Mouse (Mus musculus) hindbrain, embryonic 13.5 days (tissue): ENCODE measurements around the gene 1810049J17Rik. TPM values are rescaled to one million over a fixed set of nuclear protein-coding genes. Genes with fewer than 3 reads are reported as not detected.
A peak's percentile ranks its signal among the peaks of the same experiment; 100 is the strongest.
"Not testable (repeated sequence)": the region's sequence is repeated elsewhere in the genome, so short reads cannot be mapped to it uniquely, and the experiment has no call there.

Experiments
- ATAC-seq: fragments of 200-750 bp; cut with Nextera tagmentation; 2 replicates; pipeline ENCODE4 v1.8.0; 2017; ENCODE audit warnings: moderate TSS enrichment; ENCODE audit not compliant: low FRiP score
- H3K27ac ChIP-seq: fragments of 300-500 bp; sonication (generic); 2 replicates; pipeline ENCODE4 v1.5.1; 2015; ENCODE audit warnings: inconsistent platforms, mild to moderate bottlenecking, moderate library complexity
- H3K27me3 ChIP-seq: fragments of 300-500 bp; sonication (generic); 2 replicates; pipeline ENCODE4 v1.6.1; 2015; ENCODE audit warnings: mild to moderate bottlenecking, inconsistent platforms
- H3K36me3 ChIP-seq: fragments of 300-500 bp; sonication (generic); 2 replicates; pipeline ENCODE4 v1.6.1; 2015; ENCODE audit warnings: mild to moderate bottlenecking, inconsistent platforms
- H3K4me1 ChIP-seq: fragments of 300-500 bp; sonication (generic); replicated peaks from 2 replicates; pipeline ENCODE4 v1.6.1; 2015; ENCODE audit warnings: inconsistent platforms
- H3K4me2 ChIP-seq: fragments of 300-500 bp; sonication (generic); 2 replicates; pipeline ENCODE4 v1.6.1; 2015; ENCODE audit warnings: inconsistent platforms, mild to moderate bottlenecking, moderate library complexity
- H3K4me3 ChIP-seq: fragments of 300-500 bp; sonication (generic); 2 replicates; pipeline ENCODE4 v1.5.1; 2015; ENCODE audit warnings: mild to moderate bottlenecking, inconsistent platforms
- H3K9ac ChIP-seq: fragments of 300-500 bp; sonication (generic); 2 replicates; pipeline ENCODE4 v1.6.1; 2015; ENCODE audit warnings: mild to moderate bottlenecking, inconsistent platforms
- H3K9me3 ChIP-seq: fragments of 300-500 bp; sonication (generic); 2 replicates; pipeline ENCODE4 v1.6.1; 2016; ENCODE audit warnings: inconsistent platforms
- WGBS: fragments of 180-500 bp; shearing (Covaris S2); methylation state at CpG from one replicate; pipeline ENCODE4 v1.1.7; 2015; 5-methylcytosine and 5-hydroxymethylcytosine counted together
- polyA plus RNA-seq: library from polyadenylated mRNA; unstranded; fragments of >200 nt; fragmentation: Nextera tagmentation; extraction: Ambion mirVana; gene quantifications from 2 replicates; pipeline ENCODE4 v1.2.1, GENCODE M21; 2015

The 1810049J17Rik gene
- polyA plus RNA-seq, result not detected in 2 replicates

DNA sequence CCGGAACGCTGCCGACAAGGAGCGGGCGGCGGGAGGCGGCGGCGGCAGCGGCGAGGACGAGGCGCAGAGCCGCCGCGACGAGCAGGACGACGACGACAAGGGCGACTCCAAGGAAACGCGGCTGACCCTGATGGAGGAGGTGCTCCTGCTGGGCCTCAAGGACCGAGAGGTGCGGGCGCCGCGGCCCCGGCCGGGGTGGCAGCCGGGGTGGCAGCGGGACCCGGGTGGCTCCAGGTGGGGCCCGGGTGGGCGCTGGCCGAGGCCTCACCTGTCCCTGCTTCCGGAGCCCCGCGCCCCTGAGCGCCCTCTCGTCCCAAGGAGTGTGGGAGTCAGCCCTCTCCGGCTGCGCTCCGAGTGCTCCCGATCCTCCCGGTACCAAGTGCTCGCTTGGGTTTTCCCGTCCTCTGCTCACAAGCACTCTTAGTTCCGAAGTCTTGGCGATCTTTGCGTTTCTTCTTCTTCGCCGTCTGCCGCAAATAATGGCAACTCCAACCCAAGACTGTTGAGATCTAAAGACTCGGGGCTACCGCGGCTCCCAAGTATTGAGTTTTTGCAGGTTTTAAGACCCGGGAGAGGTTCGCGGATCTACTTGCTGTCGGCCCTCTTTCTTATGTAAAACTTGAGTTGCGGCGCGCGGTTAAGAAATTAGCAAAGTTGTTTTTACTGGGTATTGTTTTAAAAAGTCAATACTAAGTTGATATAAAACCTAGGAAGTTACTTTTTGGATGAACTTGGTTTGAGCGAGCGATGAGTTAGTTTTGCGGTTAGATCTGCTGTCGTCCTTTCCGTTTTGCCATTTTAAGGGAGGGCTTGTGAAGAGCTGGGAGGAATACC is at the start of gene 1810049J17Rik:
TSS of gene 1810049J17Rik (minus strand) at position 112 of the 834 bp plus-strand sequence.
- H3K4me2 ChIP-seq, result peak within 1 kb of the TSS; percentile 74
- H3K4me1 ChIP-seq, result peaks cover 38% of the 10 kb centered on the region
- no peaks in the 10 kb centered on the region for H3K9me3 ChIP-seq
- ATAC-seq, result peak; percentile 23
- H3K36me3 ChIP-seq, result no peaks in the 10 kb centered on the region
- H3K4me3 ChIP-seq, result peak within 1 kb of the TSS; percentile 99
- peak within 1 kb of the TSS; percentile 94 for H3K9ac ChIP-seq
- peak within 1 kb of the TSS; percentile 96 for H3K27ac ChIP-seq
- H3K27me3 ChIP-seq, result peaks cover 23% of the 10 kb centered on the region
- under 1% methylated on average over 70 of the region's 70 CpGs for WGBS

DNA sequence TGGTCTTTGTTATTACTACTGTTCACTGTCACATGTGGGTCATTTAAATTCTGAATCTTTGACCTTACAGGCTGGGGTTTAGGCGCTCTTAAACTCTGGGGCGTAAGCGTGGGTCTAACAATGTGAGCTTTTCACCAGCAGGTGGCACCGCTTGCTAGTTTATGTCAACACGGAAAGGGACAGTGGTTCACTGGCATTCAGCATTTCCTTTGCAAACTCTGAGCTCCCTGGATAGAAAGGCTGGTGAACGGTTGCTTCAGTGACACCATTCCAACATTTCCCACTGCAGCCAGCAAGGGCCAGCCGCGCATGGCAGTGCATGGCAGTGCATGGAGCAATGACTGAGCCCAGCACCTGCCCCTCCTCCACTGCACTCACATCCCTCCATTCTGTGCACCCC is 49.5 kb upstream of the 1810049J17Rik start:
- Histone ChIP-seq H3K36me3 (no peaks in the 10 kb centered on the region), H3K27ac (0 out of 2 replicates have a peak overlapping the region, but pooled peaks have one; percentile 20), H3K4me1 (peaks cover 42% of the 10 kb centered on the region), H3K9me3 (no peaks in the 10 kb centered on the region), H3K4me3 (no peak overlapping the region), H3K9ac (no peak overlapping the region), H3K4me2 (no peak overlapping the region), H3K27me3 (peaks cover 17% of the 10 kb centered on the region; the same call in 1 of the 2 replicates)
- ATAC-seq, result peak; percentile 63
- 8% methylated on average over 8 of the region's 8 CpGs for WGBS

DNA sequence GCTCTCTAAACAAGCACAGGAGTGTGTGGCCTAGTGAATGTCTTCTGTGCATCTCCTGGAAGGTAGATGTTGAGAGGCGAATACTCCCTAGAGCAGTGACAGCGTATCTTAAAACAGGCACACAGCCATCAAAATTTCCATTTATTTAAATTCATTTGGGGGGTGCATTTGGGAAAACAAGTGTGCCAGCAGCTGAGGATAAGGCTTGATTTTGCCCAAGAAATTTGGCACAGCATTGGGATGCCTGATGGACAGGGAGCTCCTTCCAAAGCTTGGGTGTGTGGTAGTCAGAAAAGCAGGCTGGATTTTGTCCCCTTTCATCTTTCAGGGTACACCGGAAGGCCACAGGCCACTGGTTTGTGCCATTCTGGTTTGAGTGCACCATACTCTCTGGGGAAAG is 48.4 kb upstream of the 1810049J17Rik start:
- H3K27ac ChIP-seq, result no peak overlapping the region
- peaks cover 12% of the 10 kb centered on the region; the same call in 1 of the 2 replicates for H3K27me3 ChIP-seq
- no peak for ATAC-seq
- no peaks in the 10 kb centered on the region for H3K9me3 ChIP-seq
- no peak overlapping the region for H3K4me3 ChIP-seq
- H3K36me3 ChIP-seq, result no peaks in the 10 kb centered on the region
- no peak overlapping the region for H3K4me2 ChIP-seq
- peaks cover 42% of the 10 kb centered on the region for H3K4me1 ChIP-seq
- no peak overlapping the region for H3K9ac ChIP-seq
- 95% methylated on average over 3 of the region's 3 CpGs for WGBS

DNA sequence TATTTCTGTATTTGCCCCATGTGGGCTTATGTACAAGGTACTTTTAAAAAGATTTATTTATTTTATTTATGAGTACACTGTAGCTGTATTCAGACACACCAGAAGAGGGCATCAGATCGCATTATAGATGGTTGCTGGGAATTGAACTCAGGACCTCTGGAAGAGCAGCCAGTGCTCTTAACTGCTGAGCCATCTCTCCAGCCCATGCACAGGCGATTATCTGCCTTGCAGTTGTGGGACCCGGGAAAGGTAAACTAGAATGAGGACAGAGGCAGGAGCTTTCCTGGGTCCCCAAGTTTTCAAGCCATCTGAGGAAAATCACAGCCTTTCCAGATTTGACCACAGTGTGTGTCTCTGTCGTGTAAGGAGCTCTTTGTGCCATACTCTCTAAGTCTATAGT is 47.2 kb upstream of the 1810049J17Rik start:
- no peaks in the 10 kb centered on the region for H3K9me3 ChIP-seq
- 95% methylated on average over 4 of the region's 4 CpGs for WGBS
- no peak overlapping the region for H3K4me2 ChIP-seq
- H3K9ac ChIP-seq, result no peak overlapping the region
- H3K27ac ChIP-seq, result no peak overlapping the region
- H3K4me3 ChIP-seq, result no peak overlapping the region
- H3K27me3 ChIP-seq, result peaks cover 9% of the 10 kb centered on the region; the same call in 1 of the 2 replicates
- no peak for ATAC-seq
- H3K36me3 ChIP-seq, result no peaks in the 10 kb centered on the region
- peaks cover 43% of the 10 kb centered on the region for H3K4me1 ChIP-seq

DNA sequence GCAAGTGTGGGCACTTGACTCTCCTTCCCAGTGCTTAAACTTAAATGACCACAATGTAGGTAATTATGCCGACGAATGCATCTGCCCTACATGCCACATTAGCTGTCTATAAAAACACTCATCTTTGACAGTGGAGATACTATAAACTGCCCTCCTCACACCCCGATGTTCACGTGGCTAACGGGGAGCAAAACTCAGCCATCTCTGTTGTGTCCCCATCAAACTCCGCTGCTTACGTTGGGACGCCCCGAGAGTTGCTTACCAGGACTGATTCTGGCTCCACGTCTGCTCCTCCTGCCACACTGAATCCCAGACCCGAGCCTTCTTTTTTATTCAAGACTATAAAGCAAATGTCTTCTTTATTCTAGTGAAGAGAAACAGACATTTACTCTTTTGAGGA is 46.7 kb upstream of the 1810049J17Rik start:
- H3K36me3 ChIP-seq, result no peaks in the 10 kb centered on the region
- no peak overlapping the region for H3K4me2 ChIP-seq
- ATAC-seq, result no peak
- H3K9ac ChIP-seq, result no peak overlapping the region
- H3K27me3 ChIP-seq, result peaks cover 9% of the 10 kb centered on the region; the same call in 1 of the 2 replicates
- H3K9me3 ChIP-seq, result no peaks in the 10 kb centered on the region
- peaks cover 41% of the 10 kb centered on the region for H3K4me1 ChIP-seq
- H3K4me3 ChIP-seq, result no peak overlapping the region
- H3K27ac ChIP-seq, result no peak overlapping the region
- 64% methylated on average over 11 of the region's 11 CpGs for WGBS

DNA sequence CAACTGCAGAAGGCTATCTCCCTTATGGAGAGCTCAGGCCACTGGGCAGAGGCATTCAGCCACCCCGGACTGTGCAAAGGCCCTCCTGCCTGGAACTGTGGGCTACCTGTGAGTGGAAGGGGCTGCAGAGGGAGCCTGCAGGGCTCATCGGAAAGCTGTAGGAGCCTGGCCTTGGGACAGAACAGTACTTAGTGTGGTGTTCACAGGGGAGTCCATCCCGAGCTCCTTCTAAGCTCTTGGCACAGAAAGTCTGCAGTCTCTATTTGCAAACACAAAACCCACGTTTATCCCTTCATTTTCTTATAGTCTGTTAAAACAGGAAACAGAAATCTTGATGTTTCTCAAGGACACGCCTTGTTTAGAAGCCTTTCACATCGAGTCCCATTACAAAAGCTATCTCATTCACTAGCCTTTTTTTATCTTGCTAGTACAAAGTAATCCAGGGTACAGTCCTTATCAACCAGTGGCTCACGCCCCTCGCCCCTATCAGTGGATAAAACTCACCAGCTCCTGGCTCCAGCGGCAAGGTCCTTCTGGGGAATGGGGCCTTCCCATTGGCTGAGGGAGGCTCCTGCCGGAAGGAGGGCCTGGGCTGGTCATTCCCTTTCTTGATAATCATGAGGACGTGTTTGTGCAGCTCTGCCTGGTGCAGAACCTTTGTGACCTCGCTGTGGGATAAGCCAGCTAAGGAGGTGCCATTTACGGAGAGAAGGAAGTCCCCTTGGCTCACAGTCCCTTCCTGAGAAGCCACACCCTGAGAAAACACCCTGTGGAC is 45.8 kb upstream of the 1810049J17Rik start:
- Histone ChIP-seq H3K27ac (peak overlapping the region; percentile 13; the same call in 1 of the 2 replicates), H3K4me1 (peaks cover 41% of the 10 kb centered on the region), H3K9me3 (no peaks in the 10 kb centered on the region), H3K27me3 (0 out of 2 replicates have a peak, but pooled peaks cover 5% of the 10 kb centered on the region), H3K4me2 (no peak overlapping the region), H3K9ac (no peak overlapping the region), H3K36me3 (no peaks in the 10 kb centered on the region), H3K4me3 (no peak overlapping the region)
- WGBS, result 56% methylated on average over 13 of the region's 13 CpGs
- ATAC-seq, result no peak

DNA sequence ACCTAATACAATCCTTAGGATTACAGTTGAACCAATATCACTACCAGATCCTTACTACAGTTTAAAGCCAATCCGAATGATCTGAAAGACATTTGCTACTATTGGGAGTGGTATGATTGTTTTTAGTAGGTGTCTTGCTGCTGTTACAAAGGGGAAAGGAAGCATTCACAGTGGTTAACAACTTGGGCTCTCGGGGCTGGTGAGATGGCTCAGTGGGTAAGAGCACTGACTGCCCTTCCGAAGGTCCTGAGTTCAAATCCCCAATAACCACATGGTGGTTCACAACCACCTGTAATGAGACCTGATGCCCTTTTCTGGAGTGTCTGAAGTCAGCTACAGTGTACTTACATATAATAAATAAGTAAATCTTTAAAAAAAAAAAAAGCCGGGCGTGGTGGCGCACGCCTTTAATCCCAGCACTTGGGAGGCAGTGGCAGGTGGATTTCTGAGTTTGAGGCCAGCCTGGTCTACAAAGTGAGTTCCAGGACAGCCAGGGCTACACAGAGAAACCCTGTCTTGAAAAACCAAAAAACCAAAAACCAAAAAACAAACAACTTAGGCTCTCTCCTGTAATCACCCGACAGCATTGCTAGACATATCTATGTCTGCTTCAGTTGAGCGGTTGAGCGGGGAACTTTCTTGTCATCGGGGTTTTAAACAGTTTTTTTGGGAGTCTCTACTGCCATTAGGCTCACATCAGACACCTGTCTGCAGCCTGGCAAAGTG is 45.0 kb upstream of the 1810049J17Rik start:
- not testable (repeated sequence) for H3K4me2 ChIP-seq, ATAC-seq
- 91% methylated on average over 11 of the region's 11 CpGs for WGBS

DNA sequence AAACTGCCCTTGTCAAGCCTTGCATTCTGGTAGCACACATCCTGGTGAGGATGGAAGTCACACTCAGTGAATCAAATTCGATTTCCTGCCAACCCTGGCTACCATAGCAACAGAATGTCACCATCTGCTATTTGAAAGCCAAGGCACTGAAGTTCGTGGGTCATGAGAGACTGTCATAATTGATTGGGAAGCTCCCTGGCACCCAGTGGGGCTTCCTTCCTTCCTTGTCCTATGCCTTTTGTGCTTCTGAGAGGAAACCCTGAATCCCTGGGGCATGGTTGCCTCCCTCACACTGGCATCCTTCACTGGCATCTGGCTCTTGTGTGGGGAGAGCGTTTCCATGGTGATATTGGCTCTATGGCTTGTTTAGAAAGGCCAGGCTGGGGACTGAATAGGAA is 44.4 kb upstream of the 1810049J17Rik start:
- H3K36me3 ChIP-seq, result peaks cover 4% of the 10 kb centered on the region; the same call in 1 of the 2 replicates
- WGBS, result 22% methylated on average over 3 of the region's 3 CpGs
- peak overlapping the region; percentile 27; the same call in 1 of the 2 replicates for H3K4me2 ChIP-seq
- peak; percentile 93 for ATAC-seq
- no peak overlapping the region for H3K9ac ChIP-seq
- H3K4me1 ChIP-seq, result peaks cover 36% of the 10 kb centered on the region
- H3K27ac ChIP-seq, result peak overlapping the region; percentile 86
- 0 out of 2 replicates have a peak, but pooled peaks cover 5% of the 10 kb centered on the region for H3K27me3 ChIP-seq
- no peak overlapping the region for H3K4me3 ChIP-seq
- no peaks in the 10 kb centered on the region for H3K9me3 ChIP-seq

More for the DNA sequence above, 45.0 kb upstream of the 1810049J17Rik start:
- not testable (repeated sequence) for H3K4me3 ChIP-seq, H3K36me3 ChIP-seq, H3K9ac ChIP-seq, H3K27me3 ChIP-seq, H3K9me3 ChIP-seq
- Histone ChIP-seq H3K27ac (peak overlapping the region; percentile 86), H3K4me1 (peaks cover 41% of the 10 kb centered on the region)

DNA sequence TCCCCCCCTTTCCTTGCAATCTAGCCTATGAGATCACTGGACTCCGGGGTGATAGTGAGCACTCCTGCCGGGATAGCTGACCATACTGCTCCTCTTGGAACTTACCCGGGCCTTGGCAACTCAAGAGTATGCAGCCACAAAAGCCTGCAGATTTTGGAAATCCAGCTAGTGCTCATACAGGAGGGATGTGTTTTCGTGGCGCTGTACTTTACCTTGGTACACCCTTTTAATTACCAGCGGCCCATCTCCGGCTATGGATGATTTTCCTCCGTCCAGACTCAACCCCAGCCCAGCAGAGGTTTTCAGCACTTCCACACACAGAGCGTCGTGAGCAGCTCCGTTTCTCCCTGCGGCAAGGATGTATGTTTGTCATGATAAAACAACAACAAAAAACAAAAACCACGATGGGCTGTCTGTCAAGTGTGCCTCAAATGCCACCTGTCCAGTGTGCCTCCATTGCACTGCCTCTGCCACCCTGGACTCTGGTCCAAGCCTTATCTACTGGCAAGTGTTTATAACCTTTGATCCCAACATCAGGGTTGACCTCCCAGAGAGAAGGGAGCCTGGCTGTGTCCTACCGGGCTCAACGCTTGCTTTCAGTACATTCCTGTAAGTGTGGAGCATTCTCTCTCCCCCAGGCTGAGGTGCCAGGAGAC is 43.8 kb upstream of the 1810049J17Rik start:
- H3K9ac ChIP-seq, result no peak overlapping the region
- H3K36me3 ChIP-seq, result peaks cover 4% of the 10 kb centered on the region; the same call in 1 of the 2 replicates
- peak overlapping the region; percentile 86 for H3K27ac ChIP-seq
- peak; percentile 12; the same call in 1 of the 2 replicates for ATAC-seq
- 0 out of 2 replicates have a peak, but pooled peaks cover 5% of the 10 kb centered on the region for H3K27me3 ChIP-seq
- peak overlapping the region; percentile 27; the same call in 1 of the 2 replicates for H3K4me2 ChIP-seq
- H3K9me3 ChIP-seq, result no peaks in the 10 kb centered on the region
- peaks cover 36% of the 10 kb centered on the region for H3K4me1 ChIP-seq
- no peak overlapping the region for H3K4me3 ChIP-seq
- 70% methylated on average over 15 of the region's 15 CpGs for WGBS

DNA sequence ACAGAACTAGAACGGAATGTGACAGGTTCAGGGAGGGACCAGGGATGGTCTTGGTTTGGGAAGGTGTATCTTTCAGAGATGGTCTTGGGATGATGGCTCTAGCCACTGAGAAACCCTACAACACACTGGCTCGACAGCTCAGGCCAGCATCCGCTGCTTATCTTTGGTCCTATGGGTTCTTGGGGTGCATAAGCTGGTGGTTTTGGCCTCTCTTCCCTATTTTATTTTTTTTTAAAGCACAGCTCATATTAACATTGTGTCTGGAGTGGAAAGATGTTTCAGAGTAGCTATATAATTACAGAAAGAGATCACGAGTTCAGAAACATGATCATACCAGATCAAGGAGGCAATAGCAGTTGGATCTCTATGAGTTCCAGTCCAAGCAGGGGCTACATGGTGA is 42.4 kb upstream of the 1810049J17Rik start:
- no peak overlapping the region for H3K4me2 ChIP-seq
- WGBS, result 92% methylated on average over 4 of the region's 4 CpGs
- ATAC-seq, result no peak
- no peak overlapping the region for H3K27ac ChIP-seq
- H3K4me1 ChIP-seq, result peaks cover 36% of the 10 kb centered on the region
- peaks cover 4% of the 10 kb centered on the region; the same call in 1 of the 2 replicates for H3K36me3 ChIP-seq
- H3K27me3 ChIP-seq, result no peaks in the 10 kb centered on the region
- no peak overlapping the region for H3K4me3 ChIP-seq
- no peak overlapping the region for H3K9ac ChIP-seq
- no peaks in the 10 kb centered on the region for H3K9me3 ChIP-seq

DNA sequence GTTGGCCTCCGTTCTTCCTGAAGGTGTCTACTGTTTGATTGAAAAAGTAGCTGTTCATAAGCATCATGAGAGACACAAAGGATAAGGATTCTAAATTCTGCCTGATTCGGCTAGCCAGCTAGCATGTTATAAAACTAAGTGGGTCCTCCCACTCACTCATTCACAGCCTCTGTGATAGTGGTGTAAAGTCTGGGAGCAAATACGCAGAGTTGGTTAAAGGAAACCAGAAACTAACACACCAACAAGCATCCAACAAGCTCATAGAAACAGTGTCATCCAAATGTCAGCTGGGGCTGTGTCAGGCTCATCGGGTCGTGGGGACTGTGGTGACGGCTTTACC is 41.0 kb upstream of the 1810049J17Rik start:
- H3K27ac ChIP-seq, result no peak overlapping the region
- H3K36me3 ChIP-seq, result peaks cover 4% of the 10 kb centered on the region; the same call in 1 of the 2 replicates
- no peaks in the 10 kb centered on the region for H3K9me3 ChIP-seq
- no peaks in the 10 kb centered on the region for H3K27me3 ChIP-seq
- H3K4me1 ChIP-seq, result peaks cover 26% of the 10 kb centered on the region
- no peak overlapping the region for H3K4me2 ChIP-seq
- H3K9ac ChIP-seq, result no peak overlapping the region
- no peak for ATAC-seq
- no peak overlapping the region for H3K4me3 ChIP-seq
- WGBS, result 92% methylated on average over 6 of the region's 6 CpGs
